Mouse (Mus musculus) neural tube, embryonic 14.5 days (tissue): ENCODE results near the gene Sesn1. TPM values are rescaled to one million over a fixed set of nuclear protein-coding genes. Genes with fewer than 3 reads are reported as not detected.

Experiments used
- ATAC-seq: fragments of 200-750 bp; cut with Nextera tagmentation; 2 replicates; pipeline ENCODE4 v1.8.0; 2017; ENCODE audit warnings: low read depth, mild to moderate bottlenecking, moderate TSS enrichment, moderate library complexity
- H3K27ac ChIP-seq: fragments of 300-500 bp; sonication (generic); 2 replicates; pipeline ENCODE4 v1.5.1; 2014; ENCODE audit warnings: low read depth, mild to moderate bottlenecking, control low read depth, low read length, moderate library complexity, mixed read lengths
- H3K27me3 ChIP-seq: fragments of 300-500 bp; sonication (generic); 2 replicates; pipeline ENCODE4 v1.6.1; 2014; ENCODE audit warnings: low read length; ENCODE audit not compliant: control insufficient read depth, insufficient read depth
- H3K36me3 ChIP-seq: fragments of 300-500 bp; sonication (generic); 2 replicates; pipeline ENCODE4 v1.6.1; 2014; ENCODE audit warnings: low read length, mixed read lengths; ENCODE audit not compliant: control insufficient read depth, insufficient read depth
- H3K4me1 ChIP-seq: fragments of 300-500 bp; sonication (generic); 2 replicates; pipeline ENCODE4 v1.6.1; 2014; ENCODE audit warnings: low read length; ENCODE audit not compliant: control insufficient read depth, insufficient read depth
- H3K4me2 ChIP-seq: fragments of 300-500 bp; sonication (generic); 2 replicates; pipeline ENCODE4 v1.6.1; 2014; ENCODE audit warnings: mild to moderate bottlenecking, low read depth, low read length, control low read depth
- H3K4me3 ChIP-seq: fragments of 300-500 bp; sonication (generic); 2 replicates; pipeline ENCODE4 v1.5.1; 2014; ENCODE audit warnings: low read depth, low read length, control low read depth, mixed read lengths
- H3K9ac ChIP-seq: fragments of 300-500 bp; sonication (generic); replicated peaks from 2 replicates; pipeline ENCODE4 v1.6.1; 2014; ENCODE audit warnings: low read depth, mild to moderate bottlenecking, control low read depth, low read length, mixed read lengths
- H3K9me3 ChIP-seq: fragments of 300-500 bp; sonication (generic); 2 replicates; pipeline ENCODE4 v1.6.1; 2016; ENCODE audit warnings: low read length; ENCODE audit not compliant: control insufficient read depth
- WGBS: fragments of 180-500 bp; shearing (Covaris S2); extraction: QIAGEN DNeasy Blood & Tissue Kit; methylation state at CpG from one replicate; pipeline ENCODE4 v1.1.7; 2014; 5-methylcytosine and 5-hydroxymethylcytosine counted together
- polyA plus RNA-seq: library from polyadenylated mRNA; unstranded; fragments of >200 nt; fragmentation: Nextera tagmentation; extraction: Ambion mirVana; gene quantifications from 2 replicates; pipeline ENCODE4 v1.2.1, GENCODE M21; 2014

The Sesn1 gene
- polyA plus RNA-seq, 1 experiment from 2014 or later, result 30.6 TPM

DNA sequence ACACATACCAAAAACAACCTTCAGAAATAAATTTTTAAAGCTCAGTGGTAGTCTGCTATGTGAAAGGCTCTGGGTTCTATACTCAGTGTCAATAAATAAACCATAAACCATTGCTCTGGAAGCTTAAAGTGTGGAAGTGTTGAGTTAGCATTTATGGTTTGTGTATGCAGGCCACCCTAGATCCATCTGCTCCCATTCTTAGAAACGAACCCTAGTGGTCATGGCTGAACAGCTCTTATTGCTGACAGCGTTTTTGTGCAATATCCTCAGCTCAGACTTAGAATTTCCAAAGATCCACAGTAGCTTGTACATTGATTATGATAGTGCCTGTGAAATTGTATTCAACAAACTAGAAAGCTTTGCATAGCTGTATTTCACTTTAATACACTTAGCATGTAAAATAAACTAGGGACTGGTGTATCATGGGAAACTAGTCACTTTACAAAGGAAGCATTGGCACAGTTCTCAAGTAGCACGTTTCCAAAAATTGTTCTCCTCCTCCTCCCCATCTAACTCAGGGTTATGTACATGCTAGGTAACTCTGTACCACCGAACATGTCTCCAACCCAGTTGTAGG lies 78.7 kb downstream of the Sesn1 start:
- Histone ChIP-seq H3K27me3 (no peaks in the 10 kb centered on the region), H3K9me3 (no peaks in the 10 kb centered on the region), H3K4me1 (peaks cover 9% of the 10 kb centered on the region; the same call in 1 of the 2 replicates), H3K4me2 (peak overlapping the region; percentile 73), H3K27ac (no peak overlapping the region), H3K4me3 (peak overlapping the region; percentile 80), H3K36me3 (no peaks in the 10 kb centered on the region), H3K9ac (no peak overlapping the region)
- 50% methylated on average over 4 of the region's 4 CpGs for WGBS
- ATAC-seq, result no peak

- peak overlapping the region; percentile 1; the same call in 1 of the 2 replicates for H3K4me2 ChIP-seq
- no peaks in the 10 kb centered on the region for H3K36me3 ChIP-seq
- H3K4me1 ChIP-seq, result peaks cover 9% of the 10 kb centered on the region; the same call in 1 of the 2 replicates
- no peak overlapping the region for H3K9ac ChIP-seq
- H3K27ac ChIP-seq, result no peak overlapping the region
- no peak for ATAC-seq
- H3K9me3 ChIP-seq, result no peaks in the 10 kb centered on the region
- 80% methylated on average over 5 of the region's 5 CpGs for WGBS
- no peaks in the 10 kb centered on the region for H3K27me3 ChIP-seq
- no peak overlapping the region for H3K4me3 ChIP-seq
These were observed 79.8 kb downstream of the Sesn1 start for GRCm38 (mm10) chr10:41889566-41889965.

DNA sequence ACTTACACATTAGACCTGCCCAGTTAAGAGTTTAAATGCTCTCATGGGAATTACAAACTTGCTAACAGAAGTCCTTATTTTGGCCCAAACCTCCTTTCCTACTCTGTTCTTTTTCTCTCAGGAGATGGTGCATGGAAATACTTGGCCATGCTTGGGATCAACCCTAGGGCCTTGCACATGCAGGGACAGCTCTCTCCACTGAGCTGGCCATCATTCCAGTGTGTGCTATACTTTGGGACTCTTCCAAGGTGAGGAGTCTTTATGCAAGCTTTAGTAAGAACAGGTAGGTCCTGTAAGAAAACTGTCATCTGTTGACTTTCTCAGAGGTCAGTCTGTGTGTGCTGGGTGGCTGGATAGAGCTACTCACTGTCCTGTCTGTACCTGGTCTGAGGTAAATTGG lies 80.8 kb downstream of the Sesn1 start:
- Histone ChIP-seq H3K27ac (no peak overlapping the region), H3K4me2 (no peak overlapping the region), H3K4me3 (no peak overlapping the region), H3K27me3 (no peaks in the 10 kb centered on the region), H3K36me3 (no peaks in the 10 kb centered on the region), H3K9me3 (no peaks in the 10 kb centered on the region), H3K9ac (no peak overlapping the region), H3K4me1 (peaks cover 9% of the 10 kb centered on the region; the same call in 1 of the 2 replicates)
- ATAC-seq, result no peak

- no peak overlapping the region for H3K27ac ChIP-seq
- peaks cover 9% of the 10 kb centered on the region; the same call in 1 of the 2 replicates for H3K4me1 ChIP-seq
- 89% methylated on average over 4 of the region's 4 CpGs for WGBS
- no peak for ATAC-seq
- H3K27me3 ChIP-seq, result no peaks in the 10 kb centered on the region
- H3K4me2 ChIP-seq, result no peak overlapping the region
- peaks cover 3% of the 10 kb centered on the region; the same call in 1 of the 2 replicates for H3K36me3 ChIP-seq
- H3K4me3 ChIP-seq, result no peak overlapping the region
- H3K9me3 ChIP-seq, result no peaks in the 10 kb centered on the region
- no peak overlapping the region for H3K9ac ChIP-seq
These were observed 81.6 kb downstream of the Sesn1 start for GRCm38 (mm10) chr10:41891312-41891711.

GRCm38 (mm10) chr10:41893433-41894411 lies 84.0 kb downstream of the Sesn1 start:
- no peak overlapping the region for H3K4me3 ChIP-seq
- ATAC-seq, result no peak
- no peaks in the 10 kb centered on the region for H3K9me3 ChIP-seq
- H3K4me1 ChIP-seq, result peaks cover 6% of the 10 kb centered on the region; the same call in 1 of the 2 replicates
- no peaks in the 10 kb centered on the region for H3K27me3 ChIP-seq
- no peak overlapping the region for H3K4me2 ChIP-seq
- peaks cover 8% of the 10 kb centered on the region; the same call in 1 of the 2 replicates for H3K36me3 ChIP-seq
- no peak overlapping the region for H3K27ac ChIP-seq
- H3K9ac ChIP-seq, result no peak overlapping the region
- WGBS, result 74% methylated on average over 4 of the region's 4 CpGs

DNA sequence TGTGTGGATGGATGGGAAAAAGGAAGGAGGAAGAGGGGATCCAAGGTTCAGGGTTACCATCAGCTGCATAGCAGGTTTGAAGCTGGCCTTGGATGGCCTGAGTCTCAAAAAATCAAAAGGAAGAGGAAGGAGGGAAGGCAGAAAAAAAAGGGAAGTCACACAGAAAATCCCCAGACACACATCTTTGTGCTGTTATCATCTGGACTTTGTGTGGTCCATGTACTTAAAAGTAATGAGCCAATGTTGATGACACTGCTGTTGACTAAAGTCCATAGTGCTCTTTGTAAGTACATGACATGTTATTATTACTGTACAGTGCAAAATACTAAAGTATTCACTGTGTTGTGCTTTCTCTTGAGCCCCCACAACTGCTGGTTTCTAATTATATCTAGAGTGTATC lies 86.7 kb downstream of the Sesn1 start:
- Histone ChIP-seq H3K9ac (no peak overlapping the region), H3K4me2 (no peak overlapping the region), H3K9me3 (no peaks in the 10 kb centered on the region), H3K4me3 (no peak overlapping the region), H3K27me3 (no peaks in the 10 kb centered on the region), H3K4me1 (no peaks in the 10 kb centered on the region), H3K36me3 (peaks cover 10% of the 10 kb centered on the region; the same call in 1 of the 2 replicates), H3K27ac (no peak overlapping the region)
- no peak for ATAC-seq

GRCm38 (mm10) chr10:41896865-41897264 lies 87.1 kb downstream of the Sesn1 start:
- Histone ChIP-seq H3K27me3 (no peaks in the 10 kb centered on the region), H3K4me2 (no peak overlapping the region), H3K27ac (no peak overlapping the region), H3K9ac (no peak overlapping the region), H3K9me3 (no peaks in the 10 kb centered on the region), H3K4me3 (no peak overlapping the region), H3K36me3 (peaks cover 10% of the 10 kb centered on the region; the same call in 1 of the 2 replicates), H3K4me1 (no peaks in the 10 kb centered on the region)
- no peak for ATAC-seq
- WGBS, result 79% methylated on average over 2 of the region's 2 CpGs

GRCm38 (mm10) chr10:41901456-41901855 lies 91.7 kb downstream of the Sesn1 start:
- no peak overlapping the region for H3K9ac ChIP-seq
- H3K27me3 ChIP-seq, result no peaks in the 10 kb centered on the region
- no peak overlapping the region for H3K4me2 ChIP-seq
- no peaks in the 10 kb centered on the region for H3K9me3 ChIP-seq
- WGBS, result 88% methylated on average over 8 of the region's 8 CpGs
- no peak for ATAC-seq
- no peak overlapping the region for H3K27ac ChIP-seq
- H3K4me1 ChIP-seq, result no peaks in the 10 kb centered on the region
- H3K4me3 ChIP-seq, result no peak overlapping the region
- H3K36me3 ChIP-seq, result peaks cover 23% of the 10 kb centered on the region; the same call in 1 of the 2 replicates

- H3K9me3 ChIP-seq, result no peaks in the 10 kb centered on the region
- no peak for ATAC-seq
- no peaks in the 10 kb centered on the region for H3K4me1 ChIP-seq
- H3K4me2 ChIP-seq, result no peak overlapping the region
- H3K9ac ChIP-seq, result no peak overlapping the region
- WGBS, result 87% methylated on average over 6 of the region's 6 CpGs
- no peak overlapping the region for H3K4me3 ChIP-seq
- H3K27ac ChIP-seq, result no peak overlapping the region
- H3K36me3 ChIP-seq, result peaks cover 23% of the 10 kb centered on the region; the same call in 1 of the 2 replicates
- H3K27me3 ChIP-seq, result no peaks in the 10 kb centered on the region
These were observed 92.1 kb downstream of the Sesn1 start for GRCm38 (mm10) chr10:41901864-41902263.
